Mouse (Mus musculus) kidney, postnatal 0 days (tissue): ENCODE measurements at regions not wholly inside any gene's neighbourhood (a gene's known extent, or its start where the extent isn't known, plus 50 kb on each side); places are given as distances from the start of the nearest gene placed in this dataset.

ENCODE experiments used
- ATAC-seq: fragments of 200-750 bp; cut with Nextera tagmentation; replicated peaks from 2 replicates; pipeline ENCODE4 v1.8.0; 2017; ENCODE audit warnings: low read depth, moderate number of reproducible peaks, moderate TSS enrichment, moderate library complexity; ENCODE audit not compliant: low FRiP score
- DNase-seq: peaks from one replicate; pipeline ENCODE4 v3.0.0-alpha.2; 2016; ENCODE audit warnings: low spot score
- H3K27ac ChIP-seq: fragments of 300-500 bp; sonication (generic); 2 replicates; pipeline ENCODE4 v1.5.1; 2014; ENCODE audit warnings: mild to moderate bottlenecking
- H3K27me3 ChIP-seq: fragments of 300-500 bp; sonication (generic); 2 replicates; pipeline ENCODE4 v1.6.1; 2014; ENCODE audit warnings: low read length, mixed read lengths; ENCODE audit not compliant: insufficient read depth
- H3K36me3 ChIP-seq: fragments of 300-500 bp; sonication (generic); 2 replicates; pipeline ENCODE4 v1.6.1; 2014; ENCODE audit warnings: low read length, mixed read lengths; ENCODE audit not compliant: insufficient read depth
- H3K4me1 ChIP-seq: fragments of 300-500 bp; sonication (generic); replicated peaks from 2 replicates; pipeline ENCODE4 v1.6.1; 2014; ENCODE audit warnings: antibody characterized with exemption, low read length, mixed read lengths; ENCODE audit not compliant: insufficient read depth
- H3K4me2 ChIP-seq: fragments of 300-500 bp; sonication (generic); 2 replicates; pipeline ENCODE4 v1.6.1; 2014; ENCODE audit warnings: mild to moderate bottlenecking, low read length, moderate library complexity, mixed read lengths
- H3K4me3 ChIP-seq: fragments of 300-500 bp; sonication (generic); replicated peaks from 2 replicates; pipeline ENCODE4 v1.5.1; 2014; ENCODE audit warnings: low read depth, low read length
- H3K9ac ChIP-seq: fragments of 300-500 bp; sonication (generic); 2 replicates; pipeline ENCODE4 v1.6.1; 2014; ENCODE audit warnings: low read depth, low read length
- H3K9me3 ChIP-seq: fragments of 300-500 bp; sonication (generic); replicated peaks from 2 replicates; pipeline ENCODE4 v1.6.1; 2016; ENCODE audit warnings: low read length, inconsistent platforms, mixed read lengths
- CTCF ChIP-seq: IDR thresholded peaks from 2 replicates; pipeline ENCODE4 v1.5.1; 2016; ENCODE audit warnings: antibody characterized with exemption, low read depth, mild to moderate bottlenecking, moderate library complexity
- WGBS: fragments of 180-500 bp; shearing (Covaris S2); extraction: QIAGEN DNeasy Blood & Tissue Kit; methylation state at CpG from one replicate; pipeline ENCODE4 v1.1.7; 2014; 5-methylcytosine and 5-hydroxymethylcytosine counted together

- 16% methylated on average over 4 of the region's 4 CpGs for WGBS
- H3K27ac ChIP-seq: no peak overlapping the region
- no peak overlapping the region for H3K4me3 ChIP-seq
- no peak for TF ChIP-seq CTCF
- DNase-seq: peak; percentile 61
- H3K4me1 ChIP-seq: no peaks in the 10 kb centered on the region
- ATAC-seq: no peak
- H3K9ac ChIP-seq: no peak overlapping the region
- no peaks in the 10 kb centered on the region for H3K27me3 ChIP-seq
- no peaks in the 10 kb centered on the region for H3K36me3 ChIP-seq
- no peaks in the 10 kb centered on the region for H3K9me3 ChIP-seq
- H3K4me2 ChIP-seq: no peak overlapping the region
Measured at GRCm38 (mm10) chr8:74500413-74501135, 372.4 kb upstream of the Isx start.

GRCm38 (mm10) chr8:74501291-74501690 lies 371.7 kb upstream of the Isx start:
- ATAC-seq (no peak), DNase-seq (peak; percentile 22)
- Histone ChIP-seq H3K27ac (no peak overlapping the region), H3K9ac (no peak overlapping the region), H3K4me1 (no peaks in the 10 kb centered on the region), H3K27me3 (no peaks in the 10 kb centered on the region), H3K9me3 (no peaks in the 10 kb centered on the region), H3K36me3 (no peaks in the 10 kb centered on the region), H3K4me3 (no peak overlapping the region), H3K4me2 (no peak overlapping the region)
- TF ChIP-seq CTCF: no peak
- WGBS: 66% methylated on average over 2 of the region's 2 CpGs
